Mouse (Mus musculus) G1E (cell line): ENCODE results near the gene Mapk12. TPM values are rescaled to one million over a fixed set of nuclear protein-coding genes. Genes with fewer than 3 reads are reported as not detected.

Experiments
- ATAC-seq: 2 replicates; pipeline ENCODE4 v1.8.0; 2016; ENCODE audit warnings: mild to moderate bottlenecking; ENCODE audit not compliant: insufficient number of reproducible peaks, poor library complexity, low FRiP score, severe bottlenecking; ENCODE audit errors: extremely low read depth
- DNase-seq: peaks from one replicate; pipeline ENCODE4 v3.0.0; 2012; ENCODE audit warnings: low spot score
- H3K27me3 ChIP-seq: 2 replicates; pipeline ENCODE4 v1.6.1; 2012; ENCODE audit warnings: mild to moderate bottlenecking, low read length, inconsistent platforms; ENCODE audit not compliant: insufficient read depth
- H3K36me3 ChIP-seq: replicated peaks from 2 replicates; pipeline ENCODE3; 2012; ENCODE audit warnings: mild to moderate bottlenecking, inconsistent platforms
- H3K4me1 ChIP-seq: 2 replicates; pipeline ENCODE4 v1.6.1; 2012; ENCODE audit warnings: low read depth, low read length, inconsistent platforms, mixed read lengths; ENCODE audit not compliant: insufficient read depth
- H3K4me3 ChIP-seq: 2 replicates; pipeline ENCODE4 v1.5.1; 2012; ENCODE audit warnings: low read depth, mild to moderate bottlenecking, inconsistent platforms, low read length, moderate library complexity, mixed read lengths
- H3K9me3 ChIP-seq: replicated peaks from 2 replicates; pipeline ENCODE4 v1.6.1; 2012; ENCODE audit warnings: inconsistent platforms
- CTCF ChIP-seq: IDR thresholded peaks from 2 replicates; pipeline ENCODE4 v1.5.1; 2012; ENCODE audit warnings: low read depth, low read length, inconsistent platforms, mixed read lengths
- GATA1 ChIP-seq: IDR thresholded peaks from 2 replicates; pipeline ENCODE4 v1.6.1; 2012; ENCODE audit warnings: borderline replicate concordance, low read length, inconsistent platforms, mixed read lengths
- GATA2 ChIP-seq: IDR thresholded peaks from 2 replicates; pipeline ENCODE4 v1.6.1; 2012; ENCODE audit warnings: low read depth, low read length, inconsistent platforms, borderline replicate concordance
- POLR2AphosphoS5 ChIP-seq: IDR thresholded peaks from 2 replicates; pipeline ENCODE4 v1.6.1; 2012; ENCODE audit warnings: low read depth, low read length, inconsistent platforms; ENCODE audit not compliant: insufficient replicate concordance
- TAL1 ChIP-seq: conservative IDR thresholded peaks from 2 replicates; pipeline ENCODE4 v1.6.1; 2012; ENCODE audit warnings: low read depth, low read length, inconsistent platforms, mixed read lengths
- polyA plus RNA-seq: library from polyadenylated mRNA; stranded (reverse); fragments of >175 nt; gene quantifications from 2 replicates; pipeline ENCODE4 v1.2.3, GENCODE M21; 2012
- total RNA-seq, 2 experiments: library from RNA; stranded (forward) in 1 of 2; stranded (reverse) in 1 of 2; fragments of 200-1000 nt in 1 of 2; fragments of >200 nt in 1 of 2; fragmentation: Nextera tagmentation in 1 of 2; gene quantifications; 2 replicates each; pipeline ENCODE4 v1.2.3; 2014 to 2017

Gene Mapk12
- total RNA-seq (2014; fragmentation: Nextera tagmentation) (not detected in 2 replicates), total RNA-seq (2017) (0.16 TPM in 1 of 2 replicates, not detected in the other), polyA plus RNA-seq (not detected in 2 replicates)

DNA sequence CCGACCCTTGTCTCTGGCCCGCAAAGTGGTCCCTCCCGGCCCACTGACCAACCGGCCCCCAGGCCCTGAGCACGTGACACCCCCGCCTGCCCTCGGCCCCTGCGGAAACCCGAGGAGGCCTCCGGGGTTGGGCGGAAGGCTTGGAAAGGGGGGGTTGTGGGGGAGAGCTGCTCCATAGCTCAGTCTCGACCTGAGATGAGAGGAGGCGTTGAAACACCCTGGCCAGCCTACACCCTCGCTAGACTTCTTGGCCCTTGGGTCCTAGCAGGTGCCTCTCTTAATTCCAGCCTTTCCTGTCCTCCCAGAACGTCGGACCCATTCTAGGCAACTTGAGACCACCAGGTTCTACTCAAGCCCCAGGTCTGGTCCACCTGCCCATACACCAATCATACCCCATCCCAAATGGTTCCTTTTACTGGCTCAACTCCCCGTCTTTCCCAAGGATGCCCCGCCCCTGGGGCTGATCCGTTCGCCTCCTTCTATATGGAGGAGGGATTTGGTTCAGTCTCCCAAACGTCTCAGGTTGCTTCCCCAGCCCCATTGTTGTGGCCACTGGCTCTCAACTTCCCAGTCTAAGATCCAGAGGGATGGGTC is at the start of gene Mapk12:
Gene Mapk12 (minus strand): TSS at position 45 of the 594 bp plus-strand sequence.
- H3K4me1 ChIP-seq, result 0 out of 2 replicates have a peak, but pooled peaks cover 2% of the 10 kb centered on the region
- H3K9me3 ChIP-seq, result no peaks in the 10 kb centered on the region
- no peak for ATAC-seq
- TF ChIP-seq TAL1, result no peak
- no peaks in the 10 kb centered on the region for H3K36me3 ChIP-seq
- peaks cover 74% of the 10 kb centered on the region for H3K27me3 ChIP-seq
- H3K4me3 ChIP-seq, result no peak within 1 kb of the TSS
- no peak for DNase-seq

DNA sequence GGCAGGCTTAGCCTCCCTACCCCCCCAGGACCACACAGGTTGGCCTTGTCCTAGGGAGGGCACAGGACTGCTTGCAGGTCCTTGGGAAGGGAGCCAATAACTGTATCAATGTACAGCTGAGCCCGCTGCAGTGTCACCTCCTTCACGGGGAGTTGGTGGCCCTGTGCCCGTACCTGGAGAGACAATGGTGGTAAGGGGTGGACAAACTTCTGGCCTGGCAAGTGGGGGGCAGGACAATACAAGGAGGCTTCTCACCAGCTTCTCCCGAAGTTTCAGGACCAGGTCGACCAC is 44.4 kb upstream of the Mapk12 start:
- ATAC-seq, result no peak
- Histone ChIP-seq H3K4me3 (no peak overlapping the region), H3K27me3 (peaks cover 11% of the 10 kb centered on the region; the same call in 1 of the 2 replicates), H3K36me3 (peaks cover 55% of the 10 kb centered on the region), H3K4me1 (peaks cover 14% of the 10 kb centered on the region), H3K9me3 (peaks cover 7% of the 10 kb centered on the region)
- no peak for DNase-seq
- TF ChIP-seq TAL1, result no peak
- no peak for TF ChIP-seq GATA2
- TF ChIP-seq POLR2AphosphoS5, result no peak
- TF ChIP-seq GATA1, result no peak
- TF ChIP-seq CTCF, result no peak

DNA sequence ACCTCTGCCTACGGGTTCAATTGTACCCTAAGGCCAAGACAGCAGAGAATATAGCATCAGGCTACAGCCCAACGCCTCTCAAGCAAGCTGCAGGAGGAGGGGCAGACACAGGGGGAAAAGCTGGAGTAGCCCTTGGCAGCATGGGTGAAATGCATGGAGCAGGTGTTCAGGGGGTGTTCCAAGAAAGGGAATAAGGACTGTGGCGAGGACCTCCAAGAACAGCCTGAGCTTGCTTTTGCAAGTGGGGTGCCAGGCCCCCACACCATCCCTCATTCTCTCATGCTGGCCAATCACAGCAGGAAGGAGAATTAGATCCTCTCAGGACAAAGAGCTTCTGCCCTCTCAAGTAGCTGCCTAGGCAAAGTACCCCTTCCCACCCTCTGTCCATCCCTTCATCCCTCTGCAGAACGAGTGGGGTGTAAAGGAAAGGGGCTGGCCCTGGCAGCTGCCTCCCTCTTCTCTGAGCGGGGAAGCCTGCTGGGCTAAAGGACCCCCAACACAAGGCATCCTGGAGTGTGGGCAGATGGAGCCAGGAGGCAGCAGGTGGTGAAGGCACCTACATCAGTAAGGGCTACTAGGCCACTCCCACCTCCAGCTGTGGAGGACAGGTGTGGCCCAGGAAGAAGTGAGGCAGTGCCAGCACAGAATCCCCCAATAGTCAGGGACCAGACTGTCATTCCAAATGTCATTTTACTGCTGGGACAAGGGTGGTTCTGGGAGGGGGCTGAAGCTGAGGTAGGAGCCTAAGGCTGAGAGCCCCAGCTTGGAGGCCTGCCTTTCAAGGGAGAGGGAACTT is 43.8 kb upstream of the Mapk12 start:
- peaks cover 49% of the 10 kb centered on the region for H3K36me3 ChIP-seq
- ATAC-seq (no peak), DNase-seq (no peak)
- peaks cover 7% of the 10 kb centered on the region for H3K9me3 ChIP-seq
- peaks cover 11% of the 10 kb centered on the region; the same call in 1 of the 2 replicates for H3K27me3 ChIP-seq
- TF ChIP-seq TAL1 (no peak), GATA2 (no peak), CTCF (no peak), GATA1 (no peak), POLR2AphosphoS5 (no peak)
- H3K4me3 ChIP-seq, result no peak overlapping the region
- peaks cover 19% of the 10 kb centered on the region for H3K4me1 ChIP-seq

DNA sequence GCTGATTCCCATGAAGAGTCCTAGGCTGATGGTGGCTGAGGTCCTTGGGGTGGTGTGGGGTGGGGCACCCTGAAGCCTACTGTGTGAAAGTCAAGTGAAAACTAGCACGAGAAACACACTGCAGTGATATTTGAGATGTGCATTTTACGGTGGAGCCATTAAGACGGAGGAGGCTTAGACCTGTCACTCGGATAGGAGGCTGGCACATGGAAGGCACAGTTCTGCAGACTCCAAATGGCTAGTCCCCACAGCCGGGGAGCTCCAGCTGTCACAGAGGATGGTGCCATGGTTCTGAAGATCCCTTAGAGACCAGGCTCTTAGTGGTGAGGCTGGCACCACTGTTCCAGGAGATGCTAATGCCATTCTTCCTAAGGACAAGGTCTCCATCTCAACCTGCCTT is 42.3 kb upstream of the Mapk12 start:
- TF ChIP-seq CTCF, result no peak
- TF ChIP-seq GATA2, result no peak
- TF ChIP-seq GATA1, result no peak
- Histone ChIP-seq H3K27me3 (peaks cover 11% of the 10 kb centered on the region; the same call in 1 of the 2 replicates), H3K9me3 (peaks cover 7% of the 10 kb centered on the region), H3K4me3 (no peak overlapping the region), H3K4me1 (peaks cover 34% of the 10 kb centered on the region), H3K36me3 (peaks cover 34% of the 10 kb centered on the region)
- ATAC-seq, result no peak
- DNase-seq, result no peak

DNA sequence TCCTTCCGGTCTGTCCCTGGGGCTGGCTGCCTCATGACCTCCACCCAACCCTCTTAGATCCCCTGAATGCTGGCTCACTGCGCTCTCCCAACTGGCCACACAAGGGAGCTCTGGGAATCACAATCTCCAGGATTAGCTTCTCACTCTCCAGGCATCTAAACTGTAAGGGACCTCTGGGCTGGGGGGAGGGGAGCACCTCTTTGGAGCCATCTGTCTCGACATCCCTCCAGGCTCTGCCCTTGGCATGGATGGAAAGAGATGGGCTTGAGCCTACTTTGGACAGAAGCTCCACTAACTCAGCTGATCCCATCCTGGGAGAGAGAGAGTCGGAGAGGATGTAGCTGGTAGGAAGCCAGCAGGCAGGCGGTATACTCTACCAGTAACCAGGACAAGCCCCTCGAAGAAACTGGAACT is 41.8 kb upstream of the Mapk12 start:
- DNase-seq, result no peak
- Histone ChIP-seq H3K9me3 (peaks cover 7% of the 10 kb centered on the region), H3K27me3 (peaks cover 11% of the 10 kb centered on the region; the same call in 1 of the 2 replicates), H3K4me1 (peaks cover 39% of the 10 kb centered on the region), H3K4me3 (no peak overlapping the region), H3K36me3 (peaks cover 31% of the 10 kb centered on the region)
- TF ChIP-seq POLR2AphosphoS5 (no peak), CTCF (no peak), TAL1 (no peak), GATA1 (no peak), GATA2 (no peak)
- ATAC-seq, result no peak

DNA sequence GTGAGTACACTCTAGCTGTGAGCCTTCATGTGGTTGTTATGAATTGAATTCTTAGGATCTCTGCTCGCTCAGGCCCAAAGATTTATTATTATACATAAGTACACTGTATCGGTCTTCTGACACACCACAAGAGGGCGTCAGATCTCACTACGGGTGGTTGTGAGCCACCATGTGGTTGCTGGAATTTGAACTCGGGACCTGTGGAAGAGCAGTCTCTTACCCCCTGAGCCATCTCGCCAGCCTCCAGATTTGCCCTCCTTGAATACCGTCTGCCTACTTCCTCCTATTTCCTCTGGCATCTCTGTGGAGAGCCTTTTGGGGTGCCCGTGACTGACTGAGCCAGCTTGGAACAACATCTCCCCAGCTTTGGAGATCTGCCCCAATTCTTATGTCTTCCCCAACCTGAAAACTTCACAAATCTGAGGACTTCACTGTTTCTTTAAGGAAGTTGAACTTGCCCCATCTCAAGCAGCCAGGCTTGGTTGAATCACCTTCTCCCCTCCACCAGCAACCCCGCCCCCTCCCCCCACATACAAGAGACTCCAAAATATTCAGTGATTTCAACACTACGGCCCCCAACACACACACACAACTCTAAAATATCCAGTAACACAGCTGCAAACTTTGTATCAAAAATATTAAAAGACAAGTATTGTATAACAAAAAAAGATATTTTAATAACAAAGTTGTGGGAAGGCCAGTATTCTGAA is 41.2 kb upstream of the Mapk12 start:
- H3K9me3 ChIP-seq, result peaks cover 7% of the 10 kb centered on the region
- peaks cover 14% of the 10 kb centered on the region; the same call in 1 of the 2 replicates for H3K27me3 ChIP-seq
- no peak for TF ChIP-seq TAL1
- no peak for TF ChIP-seq CTCF
- no peak for TF ChIP-seq POLR2AphosphoS5
- no peak for TF ChIP-seq GATA2
- TF ChIP-seq GATA1, result no peak
- H3K4me1 ChIP-seq, result peaks cover 45% of the 10 kb centered on the region
- peaks cover 24% of the 10 kb centered on the region for H3K36me3 ChIP-seq
- H3K4me3 ChIP-seq, result no peak overlapping the region
- no peak for DNase-seq
- no peak for ATAC-seq
